9 mouse cellular contexts compared by ENCODE assay signal in the genomic region with DNA sequence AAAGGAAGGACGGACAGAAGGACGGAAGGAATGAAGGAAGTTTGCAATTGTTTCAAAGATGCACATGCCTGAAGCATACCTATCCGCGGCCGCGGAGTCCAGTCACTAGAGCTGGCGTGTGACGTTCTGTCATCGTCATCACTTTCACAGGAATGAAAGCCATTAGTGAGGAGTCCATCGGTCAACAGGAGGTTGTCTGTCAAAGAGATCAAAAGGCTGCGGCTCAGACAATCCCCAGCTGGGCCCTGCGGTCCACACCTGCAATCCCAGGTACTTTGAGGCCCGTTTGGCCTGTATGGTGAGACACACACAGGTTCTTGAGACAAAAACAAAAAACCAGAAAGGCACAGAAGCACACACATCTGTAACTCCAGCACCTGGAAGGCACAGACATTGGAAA. TPM values are rescaled to one million over a fixed set of nuclear protein-coding genes. Genes with fewer than 3 reads are reported as not detected.
A peak's percentile ranks its signal among the peaks of the same experiment; 100 is the strongest.
DNase-seq lines count a peak whose midpoint lies in the region; ATAC-seq and TF ChIP-seq lines count a peak whose summit lies in the region.
"Had no signal": no experiment of that assay in that cellular context is flagged by ENCODE, and none has a peak within 500 bp of the region (broad histone marks: within the 10 kb centered on the region; RNA-seq: fewer than 3 reads in every experiment).

No protein-coding gene starts in this region.

- TF ChIP-seq CTCF in heart, adult 2 months (IDR thresholded peaks at IDR 0.05): no peak
- no peak for TF ChIP-seq CTCF in kidney, adult 2 months (conservative IDR thresholded peaks at IDR 0.05; ENCODE audit: insufficient read depth, insufficient read length, low read depth, low read length)
- TF ChIP-seq CTCF in thymus, adult 2 months (IDR thresholded peaks at IDR 0.05; ENCODE audit: borderline replicate concordance, control insufficient read depth, extremely low read depth, insufficient read depth, low read length, poor library complexity): no peak

- peaks cover 8% of the 10 kb centered on the region for H3K36me3 ChIP-seq in heart, adult 2 months (ENCODE audit: control insufficient read depth, insufficient read depth, low read length)
- peaks cover 26% of the 10 kb centered on the region for H3K36me3 ChIP-seq in embryonic facial prominence, embryonic 14.5 days (ENCODE audit: control insufficient read depth, insufficient read depth, low read length)
- H3K36me3 ChIP-seq in kidney, adult 2 months (ENCODE audit: control insufficient read depth, insufficient read depth, low read length): no peaks in the 10 kb centered on the region; the same call in 1 of the 2 replicates
- H3K36me3 ChIP-seq in midbrain, embryonic 11.5 days (ENCODE audit: control insufficient read depth, insufficient read depth, low read length): no peaks in the 10 kb centered on the region; the same call in 1 of the 2 replicates
- peaks cover 21% of the 10 kb centered on the region for H3K36me3 ChIP-seq in thymus, adult 2 months (ENCODE audit: control insufficient read depth, insufficient read depth, low read length)

- H3K27me3 ChIP-seq in heart, adult 2 months (ENCODE audit: control insufficient read depth, insufficient read depth, low read length): no peaks in the 10 kb centered on the region
- H3K27me3 ChIP-seq in embryonic facial prominence, embryonic 14.5 days (replicated peaks; ENCODE audit: control insufficient read depth, insufficient read depth, low read length): no peaks in the 10 kb centered on the region
- no peaks in the 10 kb centered on the region for H3K27me3 ChIP-seq in kidney, adult 2 months (replicated peaks; ENCODE audit: control insufficient read depth, insufficient read depth, low read length)
- no peaks in the 10 kb centered on the region for H3K27me3 ChIP-seq in midbrain, embryonic 11.5 days (ENCODE audit: control insufficient read depth, insufficient read depth, low read length)
- no peaks in the 10 kb centered on the region for H3K27me3 ChIP-seq in thymus, adult 2 months (ENCODE audit: control insufficient read depth, insufficient read depth, low read length)

- no peaks in the 10 kb centered on the region for H3K79me2 ChIP-seq in heart, adult 2 months (replicated peaks; ENCODE audit: control insufficient read depth, insufficient read depth, low read length)

- no peak for TF ChIP-seq EP300 in heart, adult 2 months (IDR thresholded peaks at IDR 0.05; ENCODE audit: insufficient read depth, low read depth, low read length)

- no peaks in the 10 kb centered on the region for H3K9me3 ChIP-seq in embryonic facial prominence, embryonic 14.5 days (ENCODE audit: control insufficient read depth, low read length)
- H3K9me3 ChIP-seq in midbrain, embryonic 11.5 days (ENCODE audit: control insufficient read depth, low read length): no peaks in the 10 kb centered on the region
- H3K9me3 ChIP-seq: G1E had no signal

- peak overlapping the region; percentile 71 for H3K4me2 ChIP-seq in embryonic facial prominence, embryonic 14.5 days (ENCODE audit: low read depth, low read length)
- H3K4me2 ChIP-seq in midbrain, embryonic 11.5 days: peak overlapping the region; percentile 80

- TF ChIP-seq POLR2A in heart, adult 2 months (IDR thresholded peaks at IDR 0.05; ENCODE audit: insufficient read depth, low read depth, low read length): no peak
- TF ChIP-seq POLR2A in kidney, adult 2 months (IDR thresholded peaks at IDR 0.05; ENCODE audit: low read depth, low read length): no peak
- TF ChIP-seq POLR2A in thymus, adult 2 months (IDR thresholded peaks at IDR 0.05; ENCODE audit: control insufficient read depth, extremely low read depth, insufficient read depth, low read length, poor library complexity): no peak

- no peak for ATAC-seq in embryonic facial prominence, embryonic 14.5 days (ENCODE audit: low read depth)
- ATAC-seq in midbrain, embryonic 11.5 days (ENCODE audit: low FRiP score): no peak
- ATAC-seq in granulocyte monocyte progenitor cell, adult 5-6 weeks (replicated peaks; ENCODE audit: poor library complexity, severe bottlenecking): no peak
- no peak for ATAC-seq in frontal cortex, adult (ENCODE audit: low TSS enrichment)

- 73% methylated on average over 13 of the region's 13 CpGs for WGBS in heart, adult 2 months
- 62% methylated on average over 13 of the region's 13 CpGs for WGBS in embryonic facial prominence, embryonic 14.5 days
- 56% methylated on average over 13 of the region's 13 CpGs for WGBS in kidney, adult 2 months
- WGBS in midbrain, embryonic 11.5 days: 67% methylated on average over 13 of the region's 13 CpGs
- WGBS in thymus, adult 2 months: 92% methylated on average over 13 of the region's 13 CpGs

- H3K27ac ChIP-seq in heart, adult 2 months: no peak overlapping the region
- H3K27ac ChIP-seq in embryonic facial prominence, embryonic 14.5 days (replicated peaks; ENCODE audit: low read depth, low read length): no peak overlapping the region
- H3K27ac ChIP-seq in kidney, adult 2 months (ENCODE audit: insufficient read depth, low read depth, low read length): no peak overlapping the region
- H3K27ac ChIP-seq in midbrain, embryonic 11.5 days (ENCODE audit: low read depth, low read length): no peak overlapping the region
- no peak overlapping the region for H3K27ac ChIP-seq in thymus, adult 2 months (ENCODE audit: control insufficient read depth, insufficient read depth, low read length)

- H3K4me3 ChIP-seq in heart, adult 2 months: peak overlapping the region; percentile 70; the same call in 1 of the 2 replicates
- H3K4me3 ChIP-seq in embryonic facial prominence, embryonic 14.5 days (ENCODE audit: low read depth, low read length): peak overlapping the region; percentile 81
- peak overlapping the region; percentile 20; the same call in 1 of the 2 replicates for H3K4me3 ChIP-seq in kidney, adult 2 months (ENCODE audit: insufficient read depth, low read depth, low read length)
- peak overlapping the region; percentile 91 for H3K4me3 ChIP-seq in midbrain, embryonic 11.5 days (ENCODE audit: low read depth, low read length)
- no peak overlapping the region for H3K4me3 ChIP-seq in thymus, adult 2 months (ENCODE audit: control insufficient read depth, insufficient read depth, low read length)

- H3K9ac ChIP-seq in heart, adult 2 months (ENCODE audit: low read depth, low read length): no peak overlapping the region
- peak overlapping the region; percentile 98; the same call in 1 of the 2 replicates for H3K9ac ChIP-seq in embryonic facial prominence, embryonic 14.5 days (ENCODE audit: low read depth, low read length)
- peak overlapping the region; percentile 98 for H3K9ac ChIP-seq in midbrain, embryonic 11.5 days (ENCODE audit: low read length)

- H3K4me1 ChIP-seq in heart, adult 2 months (ENCODE audit: control insufficient read depth, insufficient read depth, low read length): peaks cover 3% of the 10 kb centered on the region; the same call in 1 of the 2 replicates
- H3K4me1 ChIP-seq in embryonic facial prominence, embryonic 14.5 days (ENCODE audit: control insufficient read depth, insufficient read depth, low read length): peaks cover 11% of the 10 kb centered on the region
- H3K4me1 ChIP-seq in kidney, adult 2 months (ENCODE audit: control insufficient read depth, insufficient read depth, low read length): peaks cover 5% of the 10 kb centered on the region; the same call in 1 of the 2 replicates
- peaks cover 16% of the 10 kb centered on the region for H3K4me1 ChIP-seq in midbrain, embryonic 11.5 days (ENCODE audit: control insufficient read depth, insufficient read depth, low read length)
- peaks cover 10% of the 10 kb centered on the region for H3K4me1 ChIP-seq in thymus, adult 2 months (replicated peaks; ENCODE audit: control insufficient read depth, insufficient read depth, low read length)

- intact Hi-C loops in heart, adult 2 months (cut with DNase I): loop anchor here (5.0 kb wide), 1 partner anchor 315 kb away; the partner anchor contains the start of genes Hnrnph3 and Pbld2

- DNase-seq in heart, adult 2 months: no peak
- no peak for DNase-seq in heart, adult 8-10 months (ENCODE audit: low spot score)
- no peak for DNase-seq in embryonic facial prominence, embryonic 14.5 days (ENCODE audit: low spot score)
- peak; percentile 76 for DNase-seq in kidney, adult 2 months
- DNase-seq in midbrain, embryonic 11.5 days (ENCODE audit: low spot score, missing footprints): no peak
- no peak for DNase-seq in thymus, adult 2 months

RNA-seq across cellular contexts. Expression of gene Sirt1, which starts 44.6 kb away (rescaled TPM):
- 10 to 100 TPM; 10.4 to 11.5 TPM for total RNA-seq in heart, adult 2 months (2021)
- polyA plus RNA-seq in heart, adult 2 months (2012; rRNA removed): 2.5 and 5.8 TPM in 2 replicates
- 10 to 100 TPM in 2 of 4 experiments, 1 to 10 TPM in 2; 9.3 to 12.3 (median 10.7) TPM for total RNA-seq in heart, adult 8-10 months (2022)
- 6.8 and 7.5 TPM in 2 replicates for polyA plus RNA-seq in embryonic facial prominence, embryonic 14.5 days (2014; fragmentation: Nextera tagmentation; extraction: Ambion mirVana)
- polyA plus RNA-seq in kidney, adult 2 months (2012; rRNA removed): 3.3 and 4.6 TPM in 2 replicates
- 9.8 and 10.0 TPM in 2 replicates for polyA plus RNA-seq in midbrain, embryonic 11.5 days (2014; fragmentation: Nextera tagmentation; extraction: Ambion mirVana)
- polyA plus RNA-seq in thymus, adult 2 months (2012; rRNA removed): 10.0 and 11.5 TPM in 2 replicates
- total RNA-seq in granulocyte monocyte progenitor cell, adult 5-6 weeks (2014; fragmentation: Nextera tagmentation): 20.4 and 31.4 TPM in 2 replicates
- total RNA-seq in granulocyte monocyte progenitor cell, adult 5-6 weeks (2017): 33.3 and 35.5 TPM in 2 replicates

RNA-seq across cellular contexts. Expression of gene Dnajc12, which starts 45.3 kb away (rescaled TPM):
- 10 to 100 TPM; 11.6 to 13.5 TPM for total RNA-seq in heart, adult 2 months (2021)
- polyA plus RNA-seq in heart, adult 2 months (2012; rRNA removed): 3.5 and 3.9 TPM in 2 replicates
- total RNA-seq in heart, adult 8-10 months (2022): 10 to 100 TPM; 14.6 to 19.2 (median 19.0) TPM
- polyA plus RNA-seq in embryonic facial prominence, embryonic 14.5 days (2014; fragmentation: Nextera tagmentation; extraction: Ambion mirVana): 8.3 and 10.1 TPM in 2 replicates
- polyA plus RNA-seq in kidney, adult 2 months (2012; rRNA removed): 44.3 and 70.7 TPM in 2 replicates
- 18.6 and 20.2 TPM in 2 replicates for polyA plus RNA-seq in midbrain, embryonic 11.5 days (2014; fragmentation: Nextera tagmentation; extraction: Ambion mirVana)
- 0.94 and 1.8 TPM in 2 replicates for polyA plus RNA-seq in thymus, adult 2 months (2012; rRNA removed)
- total RNA-seq in granulocyte monocyte progenitor cell, adult 5-6 weeks (2014; fragmentation: Nextera tagmentation): 8.2 and 12.3 TPM in 2 replicates
- total RNA-seq in granulocyte monocyte progenitor cell, adult 5-6 weeks (2017): 10.1 and 13.6 TPM in 2 replicates
